8 mouse cellular contexts compared by ENCODE assay signal in the genomic region with DNA sequence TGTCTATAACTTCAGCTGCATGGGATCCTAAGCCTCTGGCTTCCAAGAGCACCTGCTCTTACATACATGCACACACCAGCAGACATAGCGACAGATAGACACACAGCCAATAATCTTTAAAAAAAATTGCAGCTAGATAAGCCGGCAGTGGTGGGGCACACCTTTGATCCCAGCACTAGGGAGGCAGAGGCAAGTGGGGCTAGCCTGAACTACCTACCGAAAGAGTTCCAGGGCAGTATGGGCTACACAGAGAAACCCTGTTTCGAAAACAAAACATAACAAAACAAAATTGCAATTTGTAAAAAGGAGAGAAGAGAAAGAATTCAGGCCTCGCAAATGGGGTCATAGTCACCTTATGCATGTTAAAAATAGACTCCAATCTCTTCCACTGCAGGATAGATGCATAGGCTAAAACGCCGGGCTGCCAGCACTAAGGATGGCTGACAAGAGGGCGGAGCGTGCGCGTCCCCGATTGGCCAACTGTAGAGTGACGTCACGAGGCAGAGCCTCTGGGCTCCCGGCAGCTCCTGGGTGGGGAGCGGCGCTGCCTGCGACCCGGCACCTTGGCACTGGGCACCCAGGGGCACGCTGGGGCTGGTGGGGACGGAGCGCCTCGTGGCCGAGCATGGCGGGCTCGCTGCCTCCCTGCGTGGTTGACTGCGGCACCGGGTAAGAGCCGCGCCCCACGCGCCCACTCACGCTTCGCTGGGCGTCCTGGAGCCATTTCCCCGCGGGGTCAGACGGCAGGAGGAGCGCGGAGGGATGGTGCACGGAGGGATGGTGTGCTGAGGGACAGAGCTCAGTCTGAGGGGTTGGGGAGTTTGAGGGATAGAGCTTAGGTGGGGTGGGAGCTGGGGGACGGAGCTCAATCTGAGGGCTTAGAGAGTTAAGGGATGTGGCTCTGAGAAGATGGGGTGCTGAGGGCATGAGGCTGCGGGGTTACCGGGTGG. TPM values are rescaled to one million over a fixed set of nuclear protein-coding genes. Genes with fewer than 3 reads are reported as not detected.
DNase-seq lines count a peak whose midpoint lies in the region; ATAC-seq lines count a peak whose summit lies in the region.

Gene Actr3b (plus strand): TSS at position 538 of the 950 bp plus-strand sequence.

- H3K4me1 ChIP-seq in forebrain, embryonic 11.5 days (replicated peaks; ENCODE audit: control insufficient read depth, insufficient read depth, low read length) = peaks cover 5% of the 10 kb centered on the region
- H3K4me1 ChIP-seq in heart, embryonic 16.5 days (ENCODE audit: control insufficient read depth, insufficient read depth, low read length) = peaks cover 27% of the 10 kb centered on the region
- peaks cover 12% of the 10 kb centered on the region for H3K4me1 ChIP-seq in liver, embryonic 13.5 days (replicated peaks)
- no peaks in the 10 kb centered on the region for H3K4me1 ChIP-seq in stomach, embryonic 14.5 days (ENCODE audit: control insufficient read depth, insufficient read depth, low read length)

- peak within 1 kb of the TSS; percentile 70 for H3K9ac ChIP-seq in forebrain, embryonic 11.5 days (ENCODE audit: low read length)
- peak within 1 kb of the TSS; percentile 86 for H3K9ac ChIP-seq in heart, embryonic 16.5 days (ENCODE audit: low read length)
- H3K9ac ChIP-seq in liver, embryonic 13.5 days = peak within 1 kb of the TSS; percentile 56
- H3K9ac ChIP-seq in stomach, embryonic 14.5 days (replicated peaks; ENCODE audit: low read depth, low read length) = 0 out of 2 replicates have a peak within 1 kb of the TSS, but pooled peaks have one; percentile 18

- no peaks in the 10 kb centered on the region for H3K36me3 ChIP-seq in forebrain, embryonic 11.5 days (ENCODE audit: control insufficient read depth, insufficient read depth, low read length)
- no peaks in the 10 kb centered on the region for H3K36me3 ChIP-seq in heart, embryonic 16.5 days (ENCODE audit: control insufficient read depth, insufficient read depth)
- H3K36me3 ChIP-seq in liver, embryonic 13.5 days = no peaks in the 10 kb centered on the region
- no peaks in the 10 kb centered on the region for H3K36me3 ChIP-seq in stomach, embryonic 14.5 days (ENCODE audit: control insufficient read depth, insufficient read depth, low read length)

- no peak within 1 kb of the TSS for H3K27ac ChIP-seq in forebrain, embryonic 11.5 days (ENCODE audit: low read depth, low read length)
- H3K27ac ChIP-seq in heart, embryonic 16.5 days (ENCODE audit: low read length) = peak within 1 kb of the TSS; percentile 77
- no peak within 1 kb of the TSS for H3K27ac ChIP-seq in liver, embryonic 13.5 days
- H3K27ac ChIP-seq in stomach, embryonic 14.5 days (ENCODE audit: low read length) = no peak within 1 kb of the TSS

- 2% methylated on average over 45 of the region's 45 CpGs for WGBS in forebrain, embryonic 11.5 days
- 2% methylated on average over 45 of the region's 45 CpGs for WGBS in heart, embryonic 16.5 days
- 2% methylated on average over 44 of the region's 45 CpGs for WGBS in liver, embryonic 13.5 days (ENCODE audit: insufficient replicate concordance)
- 2% methylated on average over 45 of the region's 45 CpGs for WGBS in stomach, embryonic 14.5 days

- peak; percentile 44 to 60 for DNase-seq in CD8-positive naive resting alpha-beta T cell, adult 2 months (ENCODE audit: low read depth in 2 of 2, low spot score in 2 of 2)
- DNase-seq in c-Kit-positive CD71-negative TER-119-negative erythroid progenitor cells, embryonic 14.5 days (ENCODE audit: low read depth) = peak; percentile 62
- DNase-seq in forebrain, embryonic 11.5 days (ENCODE audit: low spot score) = peak; percentile 92
- DNase-seq in kidney, postnatal 25 days = peak; percentile 87 to 91
- DNase-seq in liver, embryonic 13.5 days = peak; percentile 72
- peak; percentile 63 to 80 for DNase-seq in natural killer cell, adult 2 months (ENCODE audit: low spot score in 2 of 2)

- ATAC-seq in forebrain, embryonic 11.5 days (replicated peaks; ENCODE audit: low FRiP score) = peak; percentile 96
- peak; percentile 95 for ATAC-seq in heart, embryonic 16.5 days (replicated peaks; ENCODE audit: extremely low read depth, insufficient read depth, low FRiP score)
- peak; percentile 95 for ATAC-seq in liver, embryonic 13.5 days (ENCODE audit: low read depth)
- peak; percentile 95 for ATAC-seq in stomach, embryonic 14.5 days (ENCODE audit: insufficient number of reproducible peaks, insufficient read depth, low FRiP score, low read depth)

- H3K4me2 ChIP-seq in forebrain, embryonic 11.5 days (ENCODE audit: low read depth, low read length, severe bottlenecking) = peak within 1 kb of the TSS; percentile 96
- peak within 1 kb of the TSS; percentile 98 for H3K4me2 ChIP-seq in heart, embryonic 16.5 days (ENCODE audit: low read depth, low read length)
- H3K4me2 ChIP-seq in liver, embryonic 13.5 days = peak within 1 kb of the TSS; percentile 86
- H3K4me2 ChIP-seq in stomach, embryonic 14.5 days (replicated peaks; ENCODE audit: low read depth, low read length) = peak within 1 kb of the TSS; percentile 70

- no peaks in the 10 kb centered on the region for H3K9me3 ChIP-seq in forebrain, embryonic 11.5 days (ENCODE audit: control insufficient read depth, low read length)
- no peaks in the 10 kb centered on the region for H3K9me3 ChIP-seq in heart, embryonic 16.5 days (replicated peaks; ENCODE audit: control insufficient read depth, low read length)
- no peaks in the 10 kb centered on the region for H3K9me3 ChIP-seq in liver, embryonic 13.5 days (replicated peaks)
- H3K9me3 ChIP-seq in stomach, embryonic 14.5 days (ENCODE audit: control insufficient read depth, low read depth, low read length) = no peaks in the 10 kb centered on the region

- H3K4me3 ChIP-seq in forebrain, embryonic 11.5 days (ENCODE audit: low read depth, low read length) = peak within 1 kb of the TSS; percentile 74
- H3K4me3 ChIP-seq in heart, embryonic 16.5 days (ENCODE audit: low read length) = peak within 1 kb of the TSS; percentile 89
- H3K4me3 ChIP-seq in liver, embryonic 13.5 days (replicated peaks) = peak within 1 kb of the TSS; percentile 63
- peak within 1 kb of the TSS; percentile 50 for H3K4me3 ChIP-seq in stomach, embryonic 14.5 days (ENCODE audit: low read depth, low read length)

- no peaks in the 10 kb centered on the region for H3K27me3 ChIP-seq in forebrain, embryonic 11.5 days (ENCODE audit: control insufficient read depth, insufficient read depth, low read length)
- 0 out of 2 replicates have a peak, but pooled peaks cover 2% of the 10 kb centered on the region for H3K27me3 ChIP-seq in heart, embryonic 16.5 days (ENCODE audit: control insufficient read depth, insufficient read depth, low read length)
- peaks cover 18% of the 10 kb centered on the region for H3K27me3 ChIP-seq in liver, embryonic 13.5 days
- no peaks in the 10 kb centered on the region for H3K27me3 ChIP-seq in stomach, embryonic 14.5 days (ENCODE audit: control insufficient read depth, insufficient read depth, low read length)

RNA-seq across cellular contexts. Expression of gene Actr3b, which starts in this region (rescaled TPM):
- polyA plus RNA-seq in forebrain, embryonic 11.5 days (2014; fragmentation: Nextera tagmentation; extraction: Ambion mirVana) = 16.1 and 17.4 TPM in 2 replicates
- 30.8 and 31.6 TPM in 2 replicates for polyA plus RNA-seq in heart, embryonic 16.5 days (2015; fragmentation: Nextera tagmentation; extraction: Ambion mirVana)
- 0.90 and 0.95 TPM in 2 replicates for polyA plus RNA-seq in liver, embryonic 13.5 days (2015; fragmentation: Nextera tagmentation; extraction: Ambion mirVana)
- 4.4 and 4.5 TPM in 2 replicates for polyA plus RNA-seq in stomach, embryonic 14.5 days (2014; fragmentation: Nextera tagmentation; extraction: Ambion mirVana)

Comparison
In these comparisons a context has a peak if more than half of its experiments do, and no peak if none do; other contexts are left out.
1. Peak in DNase-seq, ATAC-seq, H3K4me3 ChIP-seq, H3K9ac ChIP-seq and H3K4me2 ChIP-seq in liver, embryonic 13.5 days; RNA of the gene not detected or under 1 TPM.
2. H3K9ac ChIP-seq: peak in every context shown above with its lines; median percentile 86 in heart, embryonic 16.5 days; 70 in forebrain, embryonic 11.5 days; 56 in liver, embryonic 13.5 days; 18 in stomach, embryonic 14.5 days.